Mouse (Mus musculus) lung, postnatal 0 days (tissue): ENCODE measurements around the gene Cadps. TPM values are rescaled to one million over a fixed set of nuclear protein-coding genes. Genes with fewer than 3 reads are reported as not detected.

Source experiments
- ATAC-seq: fragments of 200-750 bp; cut with Nextera tagmentation; 2 replicates; pipeline ENCODE4 v1.8.0; 2017; ENCODE audit warnings: moderate library complexity
- DNase-seq: peaks from one replicate; pipeline ENCODE4 v3.0.0-alpha.2; 2016; ENCODE audit warnings: low spot score
- H3K27ac ChIP-seq: fragments of 300-500 bp; sonication (generic); 2 replicates; pipeline ENCODE4 v1.5.1; 2014; ENCODE audit warnings: antibody characterized with exemption, mild to moderate bottlenecking, low read length, mixed read lengths
- H3K27me3 ChIP-seq: fragments of 300-500 bp; sonication (generic); replicated peaks from 2 replicates; pipeline ENCODE4 v1.6.1; 2014; ENCODE audit warnings: low read length, mixed read lengths; ENCODE audit not compliant: insufficient read depth
- H3K36me3 ChIP-seq: fragments of 300-500 bp; sonication (generic); 2 replicates; pipeline ENCODE4 v1.6.1; 2014; ENCODE audit warnings: low read length, mixed read lengths; ENCODE audit not compliant: insufficient read depth
- H3K4me1 ChIP-seq: fragments of 300-500 bp; sonication (generic); 2 replicates; pipeline ENCODE4 v1.6.1; 2014; ENCODE audit warnings: antibody characterized with exemption, low read depth, low read length, mixed read lengths; ENCODE audit not compliant: insufficient read depth
- H3K4me2 ChIP-seq: fragments of 300-500 bp; sonication (generic); replicated peaks from 2 replicates; pipeline ENCODE4 v1.6.1; 2014; ENCODE audit warnings: low read depth, mild to moderate bottlenecking, low read length, moderate library complexity, mixed read lengths
- H3K4me3 ChIP-seq: fragments of 300-500 bp; sonication (generic); 2 replicates; pipeline ENCODE4 v1.5.1; 2014; ENCODE audit warnings: low read depth, low read length
- H3K9ac ChIP-seq: fragments of 300-500 bp; sonication (generic); replicated peaks from 2 replicates; pipeline ENCODE4 v1.6.1; 2014; ENCODE audit warnings: low read depth, mild to moderate bottlenecking
- H3K9me3 ChIP-seq: fragments of 300-500 bp; sonication (generic); 2 replicates; pipeline ENCODE4 v1.6.1; 2016; ENCODE audit warnings: low read length, mixed read lengths
- CTCF ChIP-seq: IDR thresholded peaks from 2 replicates; pipeline ENCODE4 v1.5.1; 2016; ENCODE audit warnings: antibody characterized with exemption, mild to moderate bottlenecking
- EP300 ChIP-seq: IDR thresholded peaks from 2 replicates; pipeline ENCODE4 v1.6.1; 2016; ENCODE audit warnings: antibody characterized with exemption, mild to moderate bottlenecking, control low read depth
- WGBS: fragments of 180-500 bp; shearing (Covaris S2); extraction: QIAGEN DNeasy Blood & Tissue Kit; methylation state at CpG from one replicate; pipeline ENCODE4 v1.1.7; 2014; 5-methylcytosine and 5-hydroxymethylcytosine counted together
- polyA plus RNA-seq: library from polyadenylated mRNA; unstranded; fragments of >200 nt; fragmentation: Nextera tagmentation; extraction: Ambion mirVana; gene quantifications from 2 replicates; pipeline ENCODE4 v1.2.1, GENCODE M21; 2015

The Cadps gene
- polyA plus RNA-seq, 1 experiment from 2014 or later, result 0.16 TPM

DNA sequence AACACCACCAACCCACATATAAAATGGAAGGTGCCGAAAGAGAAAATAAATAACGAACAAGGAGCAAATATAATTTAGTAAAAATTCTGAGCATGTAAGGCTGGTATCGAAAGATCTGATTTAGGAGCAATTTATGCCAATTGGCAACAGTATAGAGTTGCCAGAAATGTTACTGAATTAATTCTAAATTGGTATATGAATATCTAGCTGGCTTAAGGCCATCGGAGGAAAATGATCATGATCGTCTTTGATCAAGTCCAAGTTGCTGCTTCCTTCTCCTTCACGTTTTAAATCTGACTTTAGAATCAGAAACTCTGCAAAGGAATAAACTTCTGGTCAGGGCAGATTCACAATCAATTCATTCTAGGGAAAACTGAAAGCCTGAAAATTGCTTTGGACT, 374.0 kb downstream of the Cadps start:
- H3K36me3 ChIP-seq, result no peaks in the 10 kb centered on the region
- DNase-seq (no peak), ATAC-seq (no peak)
- 86% methylated on average over 6 of the region's 6 CpGs for WGBS
- H3K9me3 ChIP-seq, result no peaks in the 10 kb centered on the region
- H3K4me2 ChIP-seq, result no peak overlapping the region
- H3K4me1 ChIP-seq, result no peaks in the 10 kb centered on the region
- no peak overlapping the region for H3K27ac ChIP-seq
- no peak for TF ChIP-seq EP300
- TF ChIP-seq CTCF, result no peak
- no peaks in the 10 kb centered on the region for H3K27me3 ChIP-seq
- H3K4me3 ChIP-seq, result no peak overlapping the region
- no peak overlapping the region for H3K9ac ChIP-seq

DNA sequence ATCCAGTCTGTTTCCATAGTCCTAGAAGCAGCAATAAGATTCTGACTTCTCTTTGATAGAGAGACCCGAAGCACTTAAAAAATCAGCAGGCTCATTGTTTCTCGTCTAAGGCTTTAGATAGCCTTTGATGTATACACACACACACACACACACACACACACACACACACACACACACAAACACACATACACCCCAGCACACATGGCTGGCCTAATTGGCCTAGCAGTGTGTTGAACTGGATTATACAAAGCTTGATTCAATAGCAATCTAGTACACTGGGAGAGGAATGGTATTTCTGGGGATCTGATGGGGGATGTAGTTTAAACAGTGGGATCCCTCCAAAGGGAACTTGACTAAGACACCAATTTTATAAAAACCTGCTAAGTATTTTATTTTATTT, 381.9 kb downstream of the Cadps start:
- Histone ChIP-seq H3K4me3 (no peak overlapping the region), H3K9me3 (no peaks in the 10 kb centered on the region), H3K27me3 (no peaks in the 10 kb centered on the region), H3K27ac (no peak overlapping the region), H3K4me2 (no peak overlapping the region), H3K36me3 (no peaks in the 10 kb centered on the region), H3K9ac (no peak overlapping the region), H3K4me1 (no peaks in the 10 kb centered on the region)
- ATAC-seq (no peak), DNase-seq (no peak)
- no peak for TF ChIP-seq CTCF
- no peak for TF ChIP-seq EP300
- WGBS, result 70% methylated on average over 2 of the region's 2 CpGs

DNA sequence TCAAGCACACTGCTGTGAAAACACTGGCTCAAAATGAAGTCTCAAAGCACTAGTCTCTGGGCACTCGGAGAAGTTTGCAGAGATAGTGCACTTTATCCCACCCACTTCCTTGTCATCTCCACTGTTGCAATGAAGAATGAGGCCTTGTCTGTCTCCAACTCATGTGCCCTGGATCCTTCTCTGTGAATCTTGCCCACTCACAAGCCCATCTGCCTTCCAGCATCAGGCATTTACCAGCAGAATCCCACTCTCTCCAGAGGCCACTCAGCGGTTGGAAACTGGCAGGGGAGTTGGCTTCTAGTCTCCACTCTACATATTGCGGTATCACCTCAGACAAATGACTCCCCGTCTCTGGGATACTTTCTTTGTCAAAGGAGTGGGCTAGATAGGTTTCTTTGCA, 384.9 kb downstream of the Cadps start:
- H3K36me3 ChIP-seq, result no peaks in the 10 kb centered on the region
- H3K4me1 ChIP-seq, result no peaks in the 10 kb centered on the region
- ATAC-seq (no peak), DNase-seq (no peak)
- no peak overlapping the region for H3K27ac ChIP-seq
- no peak overlapping the region for H3K4me3 ChIP-seq
- H3K9ac ChIP-seq, result no peak overlapping the region
- TF ChIP-seq CTCF, result no peak
- TF ChIP-seq EP300, result no peak
- no peaks in the 10 kb centered on the region for H3K9me3 ChIP-seq
- H3K27me3 ChIP-seq, result no peaks in the 10 kb centered on the region
- 71% methylated on average over 4 of the region's 4 CpGs for WGBS
- no peak overlapping the region for H3K4me2 ChIP-seq

DNA sequence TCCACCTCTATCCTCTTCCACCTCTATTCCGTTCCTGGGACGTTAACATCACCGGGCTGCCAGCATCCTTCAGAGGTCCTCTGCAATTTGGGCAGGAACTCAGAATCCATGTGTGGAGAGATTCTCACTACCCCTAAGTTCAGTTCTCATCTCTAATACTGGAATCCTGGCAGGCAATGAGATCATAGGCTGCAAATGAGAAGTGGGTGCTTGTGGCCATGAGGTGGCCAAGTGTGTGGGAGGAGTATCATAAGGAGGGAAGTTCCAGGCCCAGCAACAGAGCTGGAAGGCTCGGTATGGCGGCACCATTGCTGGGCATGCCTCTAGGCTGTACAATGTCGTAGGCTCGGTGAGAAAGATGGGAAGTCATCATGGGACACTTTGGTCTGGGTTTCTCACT, 385.5 kb downstream of the Cadps start:
- H3K4me2 ChIP-seq, result no peak overlapping the region
- no peaks in the 10 kb centered on the region for H3K27me3 ChIP-seq
- no peak overlapping the region for H3K4me3 ChIP-seq
- no peaks in the 10 kb centered on the region for H3K4me1 ChIP-seq
- H3K9me3 ChIP-seq, result no peaks in the 10 kb centered on the region
- TF ChIP-seq CTCF (no peak), EP300 (no peak)
- no peaks in the 10 kb centered on the region for H3K36me3 ChIP-seq
- ATAC-seq, result no peak
- 61% methylated on average over 7 of the region's 7 CpGs for WGBS
- no peak overlapping the region for H3K27ac ChIP-seq
- H3K9ac ChIP-seq, result no peak overlapping the region
- DNase-seq, result no peak

DNA sequence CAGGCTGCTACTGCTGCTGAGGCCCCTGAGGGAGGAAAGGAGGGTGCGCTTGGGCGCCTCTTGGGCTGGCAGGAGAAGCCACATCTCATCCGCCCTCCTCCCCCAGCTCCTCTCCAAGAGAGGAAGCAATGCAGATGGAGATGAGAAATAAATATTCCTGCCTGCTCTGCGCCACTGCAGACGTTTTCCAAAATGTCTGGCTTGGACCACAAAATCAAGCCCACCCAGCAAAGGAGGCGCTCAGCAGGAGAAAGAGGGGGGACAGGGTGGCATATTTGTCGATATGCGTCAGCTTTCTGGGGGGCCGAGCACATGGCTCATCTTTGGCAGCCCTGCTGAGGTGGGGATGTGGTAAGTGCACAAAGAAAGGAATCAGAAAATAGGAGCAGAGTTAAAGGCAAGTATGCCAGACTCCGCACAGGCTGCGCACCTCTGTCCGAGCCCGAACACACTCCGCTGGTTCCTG, 385.9 kb downstream of the Cadps start:
- Histone ChIP-seq H3K9me3 (no peaks in the 10 kb centered on the region), H3K4me2 (no peak overlapping the region), H3K27me3 (no peaks in the 10 kb centered on the region), H3K4me1 (no peaks in the 10 kb centered on the region), H3K27ac (no peak overlapping the region), H3K4me3 (no peak overlapping the region), H3K36me3 (no peaks in the 10 kb centered on the region), H3K9ac (no peak overlapping the region)
- WGBS, result 71% methylated on average over 14 of the region's 14 CpGs
- DNase-seq, result no peak
- no peak for ATAC-seq
- no peak for TF ChIP-seq CTCF
- TF ChIP-seq EP300, result no peak

DNA sequence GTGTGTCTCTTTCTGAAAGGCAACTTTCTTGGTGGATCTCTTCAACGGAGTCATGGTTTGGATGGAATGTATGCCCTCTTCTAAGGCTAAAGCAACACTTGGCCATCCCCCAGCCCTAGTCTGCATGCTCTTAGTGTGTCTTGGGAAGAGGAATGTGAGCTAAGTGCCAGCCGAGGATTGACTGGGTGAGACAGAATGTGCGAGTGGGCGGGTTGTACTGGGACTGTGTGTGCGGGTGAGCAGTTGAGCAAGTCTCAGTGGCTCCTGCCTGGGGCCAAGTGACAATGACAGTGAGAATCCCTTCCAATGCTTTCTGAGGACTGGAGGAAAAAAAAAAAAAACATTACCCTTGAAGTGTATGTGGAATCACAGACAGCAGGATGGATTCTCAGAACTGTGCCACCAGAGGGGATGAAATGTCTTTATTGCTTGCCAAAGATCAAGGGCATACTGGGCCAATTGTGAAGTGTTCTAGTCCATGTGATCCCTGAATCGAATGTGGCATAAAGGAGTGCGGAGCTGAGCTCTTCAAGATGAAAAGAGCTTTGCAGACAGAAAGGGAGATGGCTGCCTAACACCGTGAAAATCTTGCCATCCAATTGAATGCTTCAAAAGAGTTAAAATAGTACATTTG, 394.7 kb downstream of the Cadps start:
- WGBS, result 57% methylated on average over 8 of the region's 8 CpGs
- no peaks in the 10 kb centered on the region for H3K36me3 ChIP-seq
- H3K4me3 ChIP-seq, result no peak overlapping the region
- no peak overlapping the region for H3K9ac ChIP-seq
- H3K4me2 ChIP-seq, result no peak overlapping the region
- no peak overlapping the region for H3K27ac ChIP-seq
- ATAC-seq, result peak; percentile 17; the same call in 1 of the 2 replicates
- H3K9me3 ChIP-seq, result no peaks in the 10 kb centered on the region
- peak; percentile 7 for DNase-seq
- no peaks in the 10 kb centered on the region for H3K27me3 ChIP-seq
- H3K4me1 ChIP-seq, result no peaks in the 10 kb centered on the region
- TF ChIP-seq CTCF, result no peak
- TF ChIP-seq EP300, result no peak

DNA sequence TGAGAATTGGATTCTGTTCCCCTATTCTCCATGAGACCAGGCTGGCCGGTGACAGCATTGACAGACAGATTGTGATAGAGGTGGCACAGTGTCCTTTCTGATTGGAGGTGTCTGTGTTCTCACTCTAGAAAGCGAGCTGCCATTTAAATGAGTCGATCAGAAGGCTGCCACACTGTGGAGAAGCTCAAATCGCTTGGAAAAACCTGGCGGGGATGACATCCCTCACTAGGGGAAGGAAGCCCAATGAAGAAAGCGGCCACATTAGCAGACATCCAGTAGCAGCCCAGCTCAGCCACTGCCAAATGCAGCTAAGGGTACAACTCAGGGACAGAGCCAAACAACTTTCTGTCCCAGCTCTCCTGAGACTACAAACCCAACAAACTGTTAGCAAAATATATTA, 397.6 kb downstream of the Cadps start:
- Histone ChIP-seq H3K4me1 (no peaks in the 10 kb centered on the region), H3K4me2 (no peak overlapping the region), H3K27me3 (no peaks in the 10 kb centered on the region), H3K9me3 (no peaks in the 10 kb centered on the region), H3K9ac (no peak overlapping the region), H3K27ac (no peak overlapping the region), H3K36me3 (no peaks in the 10 kb centered on the region), H3K4me3 (no peak overlapping the region)
- TF ChIP-seq CTCF (no peak), EP300 (no peak)
- ATAC-seq (no peak), DNase-seq (no peak)
- WGBS, result 58% methylated on average over 6 of the region's 6 CpGs
